Mouse (Mus musculus) forebrain, embryonic 14.5 days (tissue): Measurements from ENCODE around the gene Tfr2. TPM values are rescaled to one million over a fixed set of nuclear protein-coding genes. Genes with fewer than 3 reads are reported as not detected.
A peak's percentile ranks its signal among the peaks of the same experiment; 100 is the strongest.

Experiments used
- ATAC-seq: fragments of 200-750 bp; cut with Nextera tagmentation; 2 replicates; pipeline ENCODE4 v1.8.0; 2017; ENCODE audit warnings: mild to moderate bottlenecking, moderate library complexity
- DNase-seq: peaks from one replicate; pipeline ENCODE4 v3.0.0-alpha.2; 2015; ENCODE audit warnings: low spot score
- H3K27ac ChIP-seq: fragments of 300-500 bp; sonication (generic); 2 replicates; pipeline ENCODE4 v1.5.1; 2014; ENCODE audit warnings: low read depth, mild to moderate bottlenecking, control low read depth, low read length, moderate library complexity
- H3K27me3 ChIP-seq: fragments of 300-500 bp; sonication (generic); replicated peaks from 2 replicates; pipeline ENCODE4 v1.6.1; 2014; ENCODE audit warnings: low read length, control low read depth, mixed read lengths; ENCODE audit not compliant: control insufficient read depth, insufficient read depth
- H3K36me3 ChIP-seq: fragments of 300-500 bp; sonication (generic); 2 replicates; pipeline ENCODE4 v1.6.1; 2014; ENCODE audit warnings: low read length, control low read depth; ENCODE audit not compliant: control insufficient read depth, insufficient read depth
- H3K4me1 ChIP-seq: fragments of 300-500 bp; sonication (generic); 2 replicates; pipeline ENCODE4 v1.6.1; 2014; ENCODE audit warnings: antibody characterized with exemption, low read length, control low read depth; ENCODE audit not compliant: control insufficient read depth, insufficient read depth
- H3K4me2 ChIP-seq: fragments of 300-500 bp; sonication (generic); 2 replicates; pipeline ENCODE4 v1.6.1; 2014; ENCODE audit warnings: mild to moderate bottlenecking, control low read depth, low read length
- H3K4me3 ChIP-seq: fragments of 300-500 bp; sonication (generic); 2 replicates; pipeline ENCODE4 v1.5.1; 2014; ENCODE audit warnings: low read depth, low read length, control low read depth
- H3K9ac ChIP-seq: fragments of 300-500 bp; sonication (generic); 2 replicates; pipeline ENCODE4 v1.6.1; 2014; ENCODE audit warnings: mild to moderate bottlenecking, low read length, control low read depth, moderate library complexity
- H3K9me3 ChIP-seq: fragments of 300-500 bp; sonication (generic); replicated peaks from 2 replicates; pipeline ENCODE4 v1.6.1; 2016; ENCODE audit warnings: low read length, control low read depth, mixed read lengths; ENCODE audit not compliant: control insufficient read depth
- WGBS: fragments of 180-500 bp; shearing (Covaris S2); extraction: QIAGEN DNeasy Blood & Tissue Kit; methylation state at CpG from one replicate; pipeline ENCODE4 v1.1.7; 2014; 5-methylcytosine and 5-hydroxymethylcytosine counted together
- polyA plus RNA-seq: library from polyadenylated mRNA; unstranded; fragments of >200 nt; fragmentation: Nextera tagmentation; extraction: Ambion mirVana; gene quantifications from 2 replicates; pipeline ENCODE4 v1.2.1, GENCODE M21; 2014

Gene Tfr2
- 1.8 and 1.9 TPM in 2 replicates for polyA plus RNA-seq

DNA sequence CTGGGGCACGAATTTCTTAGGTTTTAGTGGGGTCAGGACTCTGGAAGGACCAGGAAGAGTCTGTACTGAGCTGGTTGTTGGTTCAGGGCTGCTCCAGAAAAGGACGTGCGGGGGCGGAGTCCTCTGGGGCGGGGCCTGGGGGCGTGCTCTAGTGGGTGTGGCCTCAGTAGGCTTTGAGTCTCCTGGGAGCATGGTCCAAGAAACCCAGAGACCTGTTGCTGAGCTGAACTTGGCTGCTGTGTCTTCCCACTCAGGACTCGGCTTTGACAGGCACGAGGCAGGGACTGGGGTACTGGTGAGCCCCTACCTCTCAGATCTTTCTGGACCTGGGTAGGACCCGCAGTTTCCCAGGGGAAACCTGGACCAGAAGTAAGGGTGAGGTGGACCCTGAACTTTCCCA is at the start of gene Tfr2:
Gene Tfr2, plus strand, starts transcription at position 176 of the 400 bp plus-strand sequence.
- H3K4me2 ChIP-seq = no peak within 1 kb of the TSS
- H3K4me3 ChIP-seq = no peak within 1 kb of the TSS
- no peak for DNase-seq
- H3K9ac ChIP-seq = no peak within 1 kb of the TSS
- peaks cover 4% of the 10 kb centered on the region; the same call in 1 of the 2 replicates for H3K27me3 ChIP-seq
- WGBS = 37% methylated on average over 9 of the region's 9 CpGs
- no peak for ATAC-seq
- no peaks in the 10 kb centered on the region for H3K9me3 ChIP-seq
- 0 out of 2 replicates have a peak, but pooled peaks cover 3% of the 10 kb centered on the region for H3K4me1 ChIP-seq
- H3K27ac ChIP-seq = no peak within 1 kb of the TSS
- no peaks in the 10 kb centered on the region; the same call in 1 of the 2 replicates for H3K36me3 ChIP-seq

DNA sequence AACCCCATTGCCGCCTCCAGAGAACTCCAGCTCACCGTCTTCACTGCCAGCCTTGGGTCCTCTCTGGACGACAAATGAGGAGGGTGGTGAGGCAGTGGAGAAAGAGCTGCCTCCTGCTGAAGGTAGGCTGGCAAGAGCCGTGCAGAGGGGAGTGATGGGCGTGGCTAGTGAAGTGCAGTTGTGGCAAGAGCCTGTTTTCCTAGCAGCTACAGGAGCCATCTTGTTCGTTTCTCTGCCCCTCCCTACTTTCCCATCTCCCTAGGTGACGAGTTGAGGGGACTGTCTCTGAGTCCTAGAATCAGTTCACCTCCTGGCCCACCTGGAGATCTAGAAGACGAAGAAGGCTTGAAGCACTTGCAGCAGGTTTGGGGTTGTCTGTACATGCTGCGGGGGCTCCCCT is 47.8 kb upstream of the Tfr2 start:
- H3K4me1 ChIP-seq = no peaks in the 10 kb centered on the region
- H3K9me3 ChIP-seq = no peaks in the 10 kb centered on the region

DNA sequence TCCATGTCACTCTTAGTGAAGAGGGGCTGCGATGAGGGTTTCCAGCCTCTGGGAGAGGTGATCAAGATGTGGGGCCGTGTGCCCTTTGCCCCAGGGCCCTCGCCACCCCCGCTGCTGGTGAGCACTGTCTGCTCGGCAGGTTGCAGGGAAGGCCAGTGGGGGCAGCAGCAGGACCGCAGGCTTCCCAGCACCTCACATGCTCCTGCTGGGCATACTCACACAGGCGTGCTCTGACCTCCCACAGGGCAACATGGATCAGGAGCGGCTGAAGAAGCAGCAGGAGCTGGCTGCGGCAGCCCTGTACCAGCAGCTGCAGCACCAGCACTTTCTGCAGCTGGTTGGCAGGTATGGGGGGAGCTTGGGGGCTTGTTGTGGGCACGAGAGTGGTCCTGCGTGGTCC is 46.9 kb upstream of the Tfr2 start:
- 74% methylated on average over 11 of the region's 11 CpGs for WGBS
- ATAC-seq = no peak
- peaks cover 90% of the 10 kb centered on the region for H3K36me3 ChIP-seq

More for the DNA sequence above, 47.8 kb upstream of the Tfr2 start:
- H3K36me3 ChIP-seq = peaks cover 89% of the 10 kb centered on the region
- DNase-seq (no peak), ATAC-seq (no peak)
- H3K9ac ChIP-seq = no peak overlapping the region
- no peak overlapping the region for H3K4me2 ChIP-seq
- WGBS = 81% methylated on average over 9 of the region's 9 CpGs
- H3K27ac ChIP-seq = no peak overlapping the region
- H3K4me3 ChIP-seq = no peak overlapping the region
- no peaks in the 10 kb centered on the region for H3K27me3 ChIP-seq

DNA sequence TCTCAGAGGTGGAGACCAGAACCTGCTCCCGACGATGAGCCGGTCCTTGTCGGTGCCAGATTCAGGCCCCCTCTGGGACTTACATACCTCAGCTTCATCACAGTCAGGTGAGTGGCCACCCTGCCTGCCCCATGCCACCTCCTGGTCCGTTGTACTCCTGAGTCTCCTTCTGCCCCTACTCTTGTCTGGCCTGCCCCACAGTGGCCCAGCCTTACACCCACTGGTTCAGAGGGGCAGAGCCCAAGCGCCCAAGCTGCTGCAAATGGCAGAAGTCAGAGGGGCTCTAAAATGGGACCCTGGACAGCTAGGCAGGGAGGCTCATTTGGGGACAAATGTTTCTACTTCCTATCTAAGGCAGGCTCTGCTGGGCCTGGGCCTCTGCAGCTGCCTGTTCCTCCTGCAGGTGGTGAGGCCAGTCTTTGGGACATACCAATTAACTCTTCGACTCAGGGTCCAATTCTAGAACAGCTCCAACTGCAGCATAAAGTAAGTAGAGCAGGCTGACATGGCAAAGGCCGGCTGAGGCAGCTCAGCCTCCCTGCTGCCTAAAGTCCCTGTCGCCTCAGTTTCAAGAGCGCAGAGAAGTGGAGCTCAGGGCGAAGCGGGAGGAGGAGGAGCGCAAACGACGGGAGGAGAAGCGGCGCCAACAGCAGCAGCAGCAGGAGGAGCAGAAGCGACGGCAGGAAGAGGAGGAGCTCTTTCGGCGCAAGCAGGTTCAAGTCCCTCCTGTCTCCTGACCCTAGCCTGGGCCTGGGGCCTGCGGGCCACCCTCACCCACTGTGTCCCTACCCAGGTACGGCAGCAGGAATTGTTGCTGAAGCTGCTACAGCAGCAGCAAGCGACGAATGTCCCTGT is 46.0 kb upstream of the Tfr2 start:
- Histone ChIP-seq H3K4me2 (no peak overlapping the region), H3K27me3 (no peaks in the 10 kb centered on the region), H3K27ac (no peak overlapping the region), H3K36me3 (peaks cover 97% of the 10 kb centered on the region), H3K4me3 (no peak overlapping the region), H3K9me3 (no peaks in the 10 kb centered on the region), H3K4me1 (no peaks in the 10 kb centered on the region), H3K9ac (no peak overlapping the region)
- DNase-seq (no peak), ATAC-seq (no peak)
- WGBS = 80% methylated on average over 25 of the region's 25 CpGs

More for the DNA sequence above, 46.9 kb upstream of the Tfr2 start:
- Histone ChIP-seq H3K4me1 (no peaks in the 10 kb centered on the region), H3K27ac (no peak overlapping the region), H3K27me3 (no peaks in the 10 kb centered on the region), H3K4me3 (no peak overlapping the region), H3K9me3 (no peaks in the 10 kb centered on the region), H3K9ac (no peak overlapping the region), H3K4me2 (no peak overlapping the region)
- DNase-seq = no peak

GRCm38 (mm10) chr5:137524251-137524515 is 45.5 kb upstream of the Tfr2 start:
- H3K4me2 ChIP-seq = no peak overlapping the region
- H3K9me3 ChIP-seq = no peaks in the 10 kb centered on the region
- no peak overlapping the region for H3K27ac ChIP-seq
- H3K9ac ChIP-seq = no peak overlapping the region
- no peak for ATAC-seq
- DNase-seq = no peak
- no peaks in the 10 kb centered on the region for H3K27me3 ChIP-seq
- peaks cover 97% of the 10 kb centered on the region for H3K36me3 ChIP-seq
- no peaks in the 10 kb centered on the region for H3K4me1 ChIP-seq
- WGBS = 89% methylated on average over 8 of the region's 8 CpGs
- H3K4me3 ChIP-seq = no peak overlapping the region

- no peaks in the 10 kb centered on the region for H3K27me3 ChIP-seq
- 89% methylated on average over 13 of the region's 13 CpGs for WGBS
- ATAC-seq (no peak), DNase-seq (no peak)
- peaks cover under 1% of the 10 kb centered on the region; the same call in 1 of the 2 replicates for H3K4me1 ChIP-seq
- no peaks in the 10 kb centered on the region for H3K9me3 ChIP-seq
- H3K36me3 ChIP-seq = peaks cover 97% of the 10 kb centered on the region
- no peak overlapping the region for H3K4me2 ChIP-seq
- H3K27ac ChIP-seq = 0 out of 2 replicates have a peak overlapping the region, but pooled peaks have one; percentile 14
- no peak overlapping the region for H3K4me3 ChIP-seq
- H3K9ac ChIP-seq = no peak overlapping the region
Measured at GRCm38 (mm10) chr5:137524671-137525070, 45.0 kb upstream of the Tfr2 start.

- WGBS = 77% methylated on average over 16 of the region's 16 CpGs
- H3K36me3 ChIP-seq = peaks cover 95% of the 10 kb centered on the region
- no peak overlapping the region for H3K9ac ChIP-seq
- no peaks in the 10 kb centered on the region for H3K27me3 ChIP-seq
- ATAC-seq = no peak
- H3K4me3 ChIP-seq = no peak overlapping the region
- no peaks in the 10 kb centered on the region for H3K9me3 ChIP-seq
- H3K27ac ChIP-seq = peak overlapping the region; percentile 23; the same call in 1 of the 2 replicates
- DNase-seq = no peak
- H3K4me2 ChIP-seq = no peak overlapping the region
- H3K4me1 ChIP-seq = peaks cover 7% of the 10 kb centered on the region; the same call in 1 of the 2 replicates
Measured at GRCm38 (mm10) chr5:137525511-137525910, 44.1 kb upstream of the Tfr2 start.

- no peak overlapping the region for H3K4me3 ChIP-seq
- no peak overlapping the region for H3K9ac ChIP-seq
- H3K27me3 ChIP-seq = no peaks in the 10 kb centered on the region
- peaks cover 7% of the 10 kb centered on the region; the same call in 1 of the 2 replicates for H3K4me1 ChIP-seq
- no peak overlapping the region for H3K4me2 ChIP-seq
- no peaks in the 10 kb centered on the region for H3K9me3 ChIP-seq
- WGBS = 42% methylated on average over 16 of the region's 16 CpGs
- peak overlapping the region; percentile 52 for H3K27ac ChIP-seq
- peaks cover 86% of the 10 kb centered on the region for H3K36me3 ChIP-seq
- no peak for ATAC-seq
- DNase-seq = peak; percentile 56
Measured at GRCm38 (mm10) chr5:137526192-137526936, 43.3 kb upstream of the Tfr2 start.
